Mouse (Mus musculus): ENCODE results near the gene Trim80. TPM values are rescaled to one million over a fixed set of nuclear protein-coding genes. Genes with fewer than 3 reads are reported as not detected.
A peak's percentile ranks its signal among the peaks of the same experiment; 100 is the strongest.
"Not testable (repeated sequence)": the region's sequence is repeated elsewhere in the genome, so short reads cannot be mapped to it uniquely, and the experiment has no call there.

Trim80 gene
- total and polyA plus RNA-seq, 2 experiments from 2014 or later = 0.26 TPM; not detected in 1

GRCm38 (mm10) chr11:115490441-115491355 is 50.4 kb downstream of the Trim80 start:
- Histone ChIP-seq H3K36me3 (replicated peaks; ENCODE audit: control insufficient read depth, insufficient read depth, low read length) (0 out of 2 replicates have a peak, but pooled peaks cover 12% of the 10 kb centered on the region), H3K4me1 (ENCODE audit: control insufficient read depth, insufficient read depth) (peaks cover 10% of the 10 kb centered on the region; the same call in 1 of the 2 replicates), H3K27me3 (ENCODE audit: control insufficient read depth, insufficient read depth, low read length) (no peaks in the 10 kb centered on the region), H3K27ac (ENCODE audit: low read depth) (no peak overlapping the region; the same call in 1 of the 2 replicates), H3K9ac (replicated peaks; ENCODE audit: low read depth, low read length) (peak overlapping the region; percentile 51; the same call in 1 of the 2 replicates), H3K4me3 (ENCODE audit: low read depth, low read length) (peak overlapping the region; percentile 68), H3K9me3 (replicated peaks; ENCODE audit: control insufficient read depth, low read length) (no peaks in the 10 kb centered on the region), H3K4me2 (ENCODE audit: low read depth, low read length) (peak overlapping the region; percentile 73)
- DNase-seq (ENCODE audit: low spot score) (no peak), ATAC-seq (ENCODE audit: insufficient read depth, low read depth) (0 out of 2 replicates have a peak, but pooled peaks have one; percentile 7)
- 28% methylated on average over 25 of the region's 25 CpGs for WGBS
- no peak for TF ChIP-seq EP300 (IDR thresholded peaks at IDR 0.05; ENCODE audit: low read depth)
- TF ChIP-seq CTCF (IDR thresholded peaks at IDR 0.05; ENCODE audit: low read depth) = no peak

GRCm38 (mm10) chr11:115491356-115492083 is 51.2 kb downstream of the Trim80 start, which contains the start of gene Nt5c:
Gene Nt5c (minus strand): TSS chr11:115491862.
- H3K4me3 ChIP-seq (ENCODE audit: low read depth, low read length) = peak within 1 kb of the TSS; percentile 68
- H3K9me3 ChIP-seq (replicated peaks; ENCODE audit: control insufficient read depth, low read length) = no peaks in the 10 kb centered on the region
- peak within 1 kb of the TSS; percentile 73 for H3K4me2 ChIP-seq (ENCODE audit: low read depth, low read length)
- H3K27me3 ChIP-seq (ENCODE audit: control insufficient read depth, insufficient read depth, low read length) = no peaks in the 10 kb centered on the region
- H3K27ac ChIP-seq (ENCODE audit: low read depth) = peak within 1 kb of the TSS; percentile 77
- H3K36me3 ChIP-seq (replicated peaks; ENCODE audit: control insufficient read depth, insufficient read depth, low read length) = 0 out of 2 replicates have a peak, but pooled peaks cover 12% of the 10 kb centered on the region
- peak; percentile 89 for ATAC-seq (ENCODE audit: insufficient read depth, low read depth)
- peaks cover 10% of the 10 kb centered on the region; the same call in 1 of the 2 replicates for H3K4me1 ChIP-seq (ENCODE audit: control insufficient read depth, insufficient read depth)
- H3K9ac ChIP-seq (replicated peaks; ENCODE audit: low read depth, low read length) = peak within 1 kb of the TSS; percentile 51
- TF ChIP-seq CTCF (IDR thresholded peaks at IDR 0.05; ENCODE audit: low read depth) (peak; percentile 70), EP300 (IDR thresholded peaks at IDR 0.05; ENCODE audit: low read depth) (no peak)
- under 1% methylated on average over 43 of the region's 43 CpGs for WGBS
- peak; percentile 78 for DNase-seq (ENCODE audit: low spot score)

- peaks cover 10% of the 10 kb centered on the region; the same call in 1 of the 2 replicates for H3K4me1 ChIP-seq (ENCODE audit: control insufficient read depth, insufficient read depth)
- no peak for ATAC-seq (ENCODE audit: insufficient read depth, low read depth)
- TF ChIP-seq EP300 (IDR thresholded peaks at IDR 0.05; ENCODE audit: low read depth) (no peak), CTCF (IDR thresholded peaks at IDR 0.05; ENCODE audit: low read depth) (no peak)
- H3K4me3 ChIP-seq (ENCODE audit: low read depth, low read length) = peak overlapping the region; percentile 68
- peak overlapping the region; percentile 73 for H3K4me2 ChIP-seq (ENCODE audit: low read depth, low read length)
- peaks cover 19% of the 10 kb centered on the region for H3K36me3 ChIP-seq (replicated peaks; ENCODE audit: control insufficient read depth, insufficient read depth, low read length)
- H3K9me3 ChIP-seq (replicated peaks; ENCODE audit: control insufficient read depth, low read length) = no peaks in the 10 kb centered on the region
- DNase-seq (ENCODE audit: low spot score) = no peak
- 25% methylated on average over 6 of the region's 6 CpGs for WGBS
- no peak overlapping the region for H3K27ac ChIP-seq (ENCODE audit: low read depth)
- no peaks in the 10 kb centered on the region for H3K27me3 ChIP-seq (ENCODE audit: control insufficient read depth, insufficient read depth, low read length)
- H3K9ac ChIP-seq (replicated peaks; ENCODE audit: low read depth, low read length) = 0 out of 2 replicates have a peak overlapping the region, but pooled peaks have one; percentile 23
Observed at GRCm38 (mm10) chr11:115492387-115492786, 52.0 kb downstream of the Trim80 start.

GRCm38 (mm10) chr11:115496559-115496958 is 56.2 kb downstream of the Trim80 start:
- not testable (repeated sequence) for H3K4me1 ChIP-seq (ENCODE audit: control insufficient read depth, insufficient read depth); H3K9ac ChIP-seq (replicated peaks; ENCODE audit: low read depth, low read length); H3K27me3 ChIP-seq (ENCODE audit: control insufficient read depth, insufficient read depth, low read length); ATAC-seq (ENCODE audit: insufficient read depth, low read depth); DNase-seq (ENCODE audit: low spot score); H3K9me3 ChIP-seq (replicated peaks; ENCODE audit: control insufficient read depth, low read length); H3K4me3 ChIP-seq (ENCODE audit: low read depth, low read length); H3K4me2 ChIP-seq (ENCODE audit: low read depth, low read length); H3K27ac ChIP-seq (ENCODE audit: low read depth)
- WGBS = 85% methylated on average over 9 of the region's 9 CpGs
- H3K36me3 ChIP-seq (replicated peaks; ENCODE audit: control insufficient read depth, insufficient read depth, low read length) = peaks cover 49% of the 10 kb centered on the region

Small RNA genes within 50 kb of the gene (microRNA-seq; reads per million reads assigned to microRNA genes)
- gene Mir3968 = not detected

Other genes with a start within 250 kb of the Trim80 start
- gene Grin2c, start 173.3 kb upstream of the Trim80 start, total RNA-seq (2014; rRNA removed; ENCODE audit: low replicate concordance) = 0.15 and 1.6 TPM in 2 replicates
- not detected in 2 replicates for gene Grin2c, start 173.3 kb upstream of the Trim80 start, polyA plus RNA-seq (2015; fragmentation: Nextera tagmentation; extraction: Ambion mirVana)
- 13.8 and 18.2 TPM in 2 replicates for gene Fdxr, start 163.5 kb upstream of the Trim80 start, total RNA-seq (2014; rRNA removed; ENCODE audit: low replicate concordance)
- gene Fdxr, start 163.5 kb upstream of the Trim80 start, polyA plus RNA-seq (2015; fragmentation: Nextera tagmentation; extraction: Ambion mirVana) = 9.6 and 10.1 TPM in 2 replicates
- gene Fads6, start 142.9 kb upstream of the Trim80 start, total RNA-seq (2014; rRNA removed; ENCODE audit: low replicate concordance) = 2.9 and 3.5 TPM in 2 replicates
- gene Fads6, start 142.9 kb upstream of the Trim80 start, polyA plus RNA-seq (2015; fragmentation: Nextera tagmentation; extraction: Ambion mirVana) = 0.33 and 0.34 TPM in 2 replicates
- 0.12 TPM in 1 of 2 replicates, not detected in the other for gene Otop2, start 133.4 kb upstream of the Trim80 start, total RNA-seq (2014; rRNA removed; ENCODE audit: low replicate concordance)
- gene Otop2, start 133.4 kb upstream of the Trim80 start, polyA plus RNA-seq (2015; fragmentation: Nextera tagmentation; extraction: Ambion mirVana) = not detected in 2 replicates
- 0.31 TPM in 1 of 2 replicates, not detected in the other for gene Ush1g, start 118.5 kb upstream of the Trim80 start, total RNA-seq (2014; rRNA removed; ENCODE audit: low replicate concordance)
- 0.03 and 0.05 TPM in 2 replicates for gene Ush1g, start 118.5 kb upstream of the Trim80 start, polyA plus RNA-seq (2015; fragmentation: Nextera tagmentation; extraction: Ambion mirVana)
- not detected in 2 replicates for gene Otop3, start 105.8 kb upstream of the Trim80 start, total RNA-seq (2014; rRNA removed; ENCODE audit: low replicate concordance)
- not detected in 2 replicates for gene Otop3, start 105.8 kb upstream of the Trim80 start, polyA plus RNA-seq (2015; fragmentation: Nextera tagmentation; extraction: Ambion mirVana)
- 8.3 and 11.9 TPM in 2 replicates for gene Hid1, start 72.8 kb upstream of the Trim80 start, total RNA-seq (2014; rRNA removed; ENCODE audit: low replicate concordance)
- 5.3 and 5.4 TPM in 2 replicates for gene Hid1, start 72.8 kb upstream of the Trim80 start, polyA plus RNA-seq (2015; fragmentation: Nextera tagmentation; extraction: Ambion mirVana)
- 23.1 and 26.7 TPM in 2 replicates for gene Cdr2l, start 58.6 kb upstream of the Trim80 start, total RNA-seq (2014; rRNA removed; ENCODE audit: low replicate concordance)
- gene Cdr2l, start 58.6 kb upstream of the Trim80 start, polyA plus RNA-seq (2015; fragmentation: Nextera tagmentation; extraction: Ambion mirVana) = 5.2 and 5.6 TPM in 2 replicates
- gene Mrpl58, start 36.8 kb upstream of the Trim80 start, total RNA-seq (2014; rRNA removed; ENCODE audit: low replicate concordance) = 107 and 285 TPM in 2 replicates
- gene Mrpl58, start 36.8 kb upstream of the Trim80 start, polyA plus RNA-seq (2015; fragmentation: Nextera tagmentation; extraction: Ambion mirVana) = 224 and 232 TPM in 2 replicates
- gene Atp5h, start 20.6 kb upstream of the Trim80 start, total RNA-seq (2014; rRNA removed; ENCODE audit: low replicate concordance) = 991 and 1,040 TPM in 2 replicates
- gene Atp5h, start 20.6 kb upstream of the Trim80 start, polyA plus RNA-seq (2015; fragmentation: Nextera tagmentation; extraction: Ambion mirVana) = 4,106 and 4,345 TPM in 2 replicates
- 8.3 and 8.4 TPM in 2 replicates for gene Kctd2, start 20.4 kb upstream of the Trim80 start, total RNA-seq (2014; rRNA removed; ENCODE audit: low replicate concordance)
- 15.1 and 15.6 TPM in 2 replicates for gene Kctd2, start 20.4 kb upstream of the Trim80 start, polyA plus RNA-seq (2015; fragmentation: Nextera tagmentation; extraction: Ambion mirVana)
- gene Slc16a5, start 21.9 kb downstream of the Trim80 start, total RNA-seq (2014; rRNA removed; ENCODE audit: low replicate concordance) = 0.99 and 3.8 TPM in 2 replicates
- gene Slc16a5, start 21.9 kb downstream of the Trim80 start, polyA plus RNA-seq (2015; fragmentation: Nextera tagmentation; extraction: Ambion mirVana) = 0.11 and 0.15 TPM in 2 replicates
- 1.8 and 8.7 TPM in 2 replicates for gene Armc7, start 35.1 kb downstream of the Trim80 start, total RNA-seq (2014; rRNA removed; ENCODE audit: low replicate concordance)
- 3.3 TPM in 2 replicates for gene Armc7, start 35.1 kb downstream of the Trim80 start, polyA plus RNA-seq (2015; fragmentation: Nextera tagmentation; extraction: Ambion mirVana)
- gene Nt5c, start 51.3 kb downstream of the Trim80 start, total RNA-seq (2014; rRNA removed; ENCODE audit: low replicate concordance) = 24.5 and 28.0 TPM in 2 replicates
- gene Nt5c, start 51.3 kb downstream of the Trim80 start, polyA plus RNA-seq (2015; fragmentation: Nextera tagmentation; extraction: Ambion mirVana) = 49.8 and 53.7 TPM in 2 replicates
- gene Jpt1, start 73.8 kb downstream of the Trim80 start, total RNA-seq (2014; rRNA removed; ENCODE audit: low replicate concordance) = 433 and 473 TPM in 2 replicates
- 496 and 503 TPM in 2 replicates for gene Jpt1, start 73.8 kb downstream of the Trim80 start, polyA plus RNA-seq (2015; fragmentation: Nextera tagmentation; extraction: Ambion mirVana)
- 320 and 327 TPM in 2 replicates for gene Sumo2, start 95.7 kb downstream of the Trim80 start, total RNA-seq (2014; rRNA removed; ENCODE audit: low replicate concordance)
- 549 and 562 TPM in 2 replicates for gene Sumo2, start 95.7 kb downstream of the Trim80 start, polyA plus RNA-seq (2015; fragmentation: Nextera tagmentation; extraction: Ambion mirVana)
- 32.3 and 102 TPM in 2 replicates for gene Nup85, start 123.9 kb downstream of the Trim80 start, total RNA-seq (2014; rRNA removed; ENCODE audit: low replicate concordance)
- gene Nup85, start 123.9 kb downstream of the Trim80 start, polyA plus RNA-seq (2015; fragmentation: Nextera tagmentation; extraction: Ambion mirVana) = 33.9 and 40.8 TPM in 2 replicates
- 53.1 and 56.7 TPM in 2 replicates for gene Mrps7, start 163.4 kb downstream of the Trim80 start, total RNA-seq (2014; rRNA removed; ENCODE audit: low replicate concordance)
- 85.1 and 86.4 TPM in 2 replicates for gene Mrps7, start 163.4 kb downstream of the Trim80 start, polyA plus RNA-seq (2015; fragmentation: Nextera tagmentation; extraction: Ambion mirVana)
- 11.8 and 24.0 TPM in 2 replicates for gene Gga3, start 163.5 kb downstream of the Trim80 start, total RNA-seq (2014; rRNA removed; ENCODE audit: low replicate concordance)
- gene Gga3, start 163.5 kb downstream of the Trim80 start, polyA plus RNA-seq (2015; fragmentation: Nextera tagmentation; extraction: Ambion mirVana) = 7.0 and 7.2 TPM in 2 replicates
- gene Mif4gd, start 172.4 kb downstream of the Trim80 start, total RNA-seq (2014; rRNA removed; ENCODE audit: low replicate concordance) = 31.5 and 38.4 TPM in 2 replicates
- 34.1 and 34.5 TPM in 2 replicates for gene Mif4gd, start 172.4 kb downstream of the Trim80 start, polyA plus RNA-seq (2015; fragmentation: Nextera tagmentation; extraction: Ambion mirVana)
- 25.0 and 35.1 TPM in 2 replicates for gene Slc25a19, start 187.8 kb downstream of the Trim80 start, total RNA-seq (2014; rRNA removed; ENCODE audit: low replicate concordance)
- 35.0 and 41.0 TPM in 2 replicates for gene Slc25a19, start 187.8 kb downstream of the Trim80 start, polyA plus RNA-seq (2015; fragmentation: Nextera tagmentation; extraction: Ambion mirVana)

Measured in heart, postnatal 0 days (tissue).